Mouse (Mus musculus) hindbrain, embryonic 16.5 days (tissue): Measurements from ENCODE around the gene Auts2. TPM values are rescaled to one million over a fixed set of nuclear protein-coding genes. Genes with fewer than 3 reads are reported as not detected.

ENCODE experiments used
- ATAC-seq: fragments of 200-750 bp; cut with Nextera tagmentation; 2 replicates; pipeline ENCODE4 v1.8.0; 2017; ENCODE audit warnings: moderate TSS enrichment, moderate library complexity
- H3K27ac ChIP-seq: fragments of 300-500 bp; sonication (generic); 2 replicates; pipeline ENCODE4 v1.5.1; 2014; ENCODE audit warnings: low read depth, mild to moderate bottlenecking, control low read depth, low read length, moderate library complexity
- H3K27me3 ChIP-seq: fragments of 300-500 bp; sonication (generic); replicated peaks from 2 replicates; pipeline ENCODE4 v1.6.1; 2014; ENCODE audit warnings: low read length; ENCODE audit not compliant: control insufficient read depth, insufficient read depth
- H3K36me3 ChIP-seq: fragments of 300-500 bp; sonication (generic); 2 replicates; pipeline ENCODE4 v1.6.1; 2014; ENCODE audit warnings: mild to moderate bottlenecking, low read length, moderate library complexity, mixed read lengths; ENCODE audit not compliant: control insufficient read depth, insufficient read depth
- H3K4me1 ChIP-seq: fragments of 300-500 bp; sonication (generic); 2 replicates; pipeline ENCODE4 v1.6.1; 2014; ENCODE audit warnings: low read depth, low read length; ENCODE audit not compliant: control insufficient read depth, insufficient read depth
- H3K4me2 ChIP-seq: fragments of 300-500 bp; sonication (generic); 2 replicates; pipeline ENCODE4 v1.6.1; 2014; ENCODE audit warnings: mild to moderate bottlenecking, low read length, control low read depth, moderate library complexity
- H3K4me3 ChIP-seq: fragments of 300-500 bp; sonication (generic); 2 replicates; pipeline ENCODE4 v1.5.1; 2014; ENCODE audit warnings: mild to moderate bottlenecking, low read length, control low read depth, moderate library complexity
- H3K9ac ChIP-seq: fragments of 300-500 bp; sonication (generic); 2 replicates; pipeline ENCODE4 v1.6.1; 2014; ENCODE audit warnings: low read depth, mild to moderate bottlenecking, control low read depth, low read length, moderate library complexity
- H3K9me3 ChIP-seq: fragments of 300-500 bp; sonication (generic); 2 replicates; pipeline ENCODE4 v1.6.1; 2014; ENCODE audit warnings: mild to moderate bottlenecking, low read length, moderate library complexity; ENCODE audit not compliant: control insufficient read depth
- WGBS: fragments of 180-500 bp; shearing (Covaris S2); extraction: QIAGEN DNeasy Blood & Tissue Kit; methylation state at CpG from one replicate; pipeline ENCODE4 v1.1.7; 2014; 5-methylcytosine and 5-hydroxymethylcytosine counted together
- polyA plus RNA-seq: library from polyadenylated mRNA; unstranded; fragments of >200 nt; fragmentation: Nextera tagmentation; extraction: Ambion mirVana; gene quantifications from 2 replicates; pipeline ENCODE4 v1.2.1, GENCODE M21; 2015

The Auts2 gene
- polyA plus RNA-seq, 1 experiment from 2014 or later: 43.2 TPM

DNA sequence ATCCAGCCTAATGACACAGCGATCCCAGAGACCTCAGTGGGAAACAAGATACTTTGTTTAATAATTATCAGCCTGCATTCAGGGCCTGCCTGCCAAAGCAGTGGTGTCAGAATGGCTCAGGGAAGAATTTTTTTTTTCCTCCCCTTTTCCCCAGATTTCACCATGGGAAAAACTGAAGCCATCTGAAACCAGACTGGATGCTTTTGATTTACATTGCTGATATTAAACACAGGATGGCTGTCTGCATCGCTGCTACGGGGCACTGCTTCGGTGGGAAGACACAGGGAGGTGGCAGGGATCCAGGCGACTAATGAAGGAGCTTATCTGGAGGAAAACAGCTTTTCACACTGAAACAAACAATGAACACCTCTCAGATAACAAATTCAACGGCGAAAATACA is 912.6 kb downstream of the Auts2 start:
- no peaks in the 10 kb centered on the region for H3K9me3 ChIP-seq
- no peaks in the 10 kb centered on the region for H3K36me3 ChIP-seq
- H3K4me1 ChIP-seq: peaks cover 20% of the 10 kb centered on the region
- 0 out of 2 replicates have a peak, but pooled peaks have one; percentile 27 for ATAC-seq
- H3K27ac ChIP-seq: peak overlapping the region; percentile 64
- no peak overlapping the region for H3K4me3 ChIP-seq
- H3K9ac ChIP-seq: peak overlapping the region; percentile 31
- peak overlapping the region; percentile 17; the same call in 1 of the 2 replicates for H3K4me2 ChIP-seq
- no peaks in the 10 kb centered on the region for H3K27me3 ChIP-seq
- WGBS: 11% methylated on average over 7 of the region's 7 CpGs

DNA sequence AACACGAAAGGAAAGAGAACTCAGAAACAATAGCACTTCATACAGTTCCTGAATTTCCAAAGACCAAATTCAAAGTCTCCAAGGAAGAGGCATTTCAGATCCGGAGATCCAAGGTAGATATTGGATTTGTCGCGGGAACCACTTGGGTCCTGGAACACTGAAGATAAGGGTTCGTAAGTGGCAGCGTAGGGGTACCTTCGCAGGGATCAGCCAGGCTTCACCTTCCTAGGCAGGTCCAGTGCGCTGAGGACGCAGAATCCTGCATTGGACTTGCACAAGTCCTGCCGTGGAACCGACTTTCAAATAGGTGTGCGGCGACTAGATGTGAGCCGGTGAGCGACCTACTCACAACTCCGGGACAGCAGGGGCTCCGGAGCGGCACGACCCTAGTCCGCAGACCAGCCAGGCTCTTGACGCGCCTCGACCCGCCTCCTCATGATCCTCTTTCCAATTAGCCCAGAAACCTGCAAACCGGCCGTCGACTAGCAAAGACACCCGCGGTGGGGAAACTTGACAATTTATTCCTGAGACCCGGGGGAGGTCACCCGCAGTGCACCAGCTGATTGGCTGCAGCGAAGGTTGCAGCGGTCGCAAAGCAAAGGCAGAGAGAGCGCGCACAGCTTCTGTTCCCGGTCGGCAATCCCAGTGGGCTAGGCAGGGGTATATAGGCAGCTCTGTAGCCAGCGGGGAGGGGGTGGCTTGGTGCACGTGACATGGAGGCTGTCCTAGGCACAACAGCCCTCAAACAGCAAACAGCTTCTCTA is 926.8 kb downstream of the Auts2 start:
- Histone ChIP-seq H3K27me3 (no peaks in the 10 kb centered on the region), H3K9ac (peak overlapping the region; percentile 51), H3K4me3 (peak overlapping the region; percentile 40), H3K4me1 (peaks cover 13% of the 10 kb centered on the region), H3K36me3 (no peaks in the 10 kb centered on the region), H3K27ac (peak overlapping the region; percentile 45; the same call in 1 of the 2 replicates), H3K9me3 (no peaks in the 10 kb centered on the region), H3K4me2 (peak overlapping the region; percentile 72)
- peak; percentile 72 for ATAC-seq
- WGBS: under 1% methylated on average over 40 of the region's 40 CpGs

DNA sequence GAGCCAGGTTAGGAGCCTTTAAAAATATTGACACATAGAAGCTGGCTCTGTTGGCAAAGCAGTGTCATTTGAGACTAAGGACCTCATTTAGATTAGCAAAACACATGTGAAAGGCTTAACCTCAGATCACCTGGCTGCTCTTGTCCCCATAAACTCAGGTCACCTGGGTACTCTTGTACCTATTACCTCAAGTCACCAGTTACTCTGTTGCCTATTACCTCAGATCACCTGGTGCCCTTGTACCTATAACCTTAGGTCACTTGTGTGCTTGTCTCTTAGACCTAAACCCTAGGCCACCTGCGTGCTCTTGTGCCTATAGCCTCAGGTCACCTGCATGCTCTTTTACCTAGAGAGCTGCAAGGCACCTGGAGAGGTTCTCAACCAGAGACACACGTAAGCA is 928.9 kb downstream of the Auts2 start:
- Histone ChIP-seq H3K27me3 (no peaks in the 10 kb centered on the region; the same call in 1 of the 2 replicates), H3K36me3 (no peaks in the 10 kb centered on the region), H3K9me3 (no peaks in the 10 kb centered on the region), H3K4me2 (peak overlapping the region; percentile 20), H3K4me1 (peaks cover 13% of the 10 kb centered on the region), H3K27ac (no peak overlapping the region), H3K9ac (no peak overlapping the region), H3K4me3 (peak overlapping the region; percentile 32)
- no peak for ATAC-seq
- 95% methylated on average over 2 of the region's 2 CpGs for WGBS

DNA sequence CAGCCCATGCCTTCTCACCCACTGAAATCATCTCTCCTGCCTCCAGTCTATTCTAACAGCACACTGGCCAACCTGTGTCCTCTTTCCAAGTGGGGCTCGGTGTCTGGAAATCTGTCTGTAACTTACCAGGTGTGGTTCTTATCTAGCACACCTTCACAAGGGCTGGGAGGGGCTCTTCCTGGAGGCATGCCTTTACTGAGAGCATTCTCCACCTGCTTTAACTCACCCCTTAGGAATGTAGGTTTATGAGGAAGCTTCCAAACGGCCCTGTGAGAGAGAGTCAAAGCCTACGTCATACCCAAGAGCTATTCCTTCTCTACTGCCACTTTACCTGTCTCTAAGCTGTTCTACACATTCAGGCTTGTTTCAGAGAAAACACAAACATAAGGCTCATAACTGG is 929.8 kb downstream of the Auts2 start:
- ATAC-seq: no peak
- H3K9ac ChIP-seq: no peak overlapping the region
- no peaks in the 10 kb centered on the region for H3K36me3 ChIP-seq
- no peaks in the 10 kb centered on the region for H3K9me3 ChIP-seq
- 79% methylated on average over 3 of the region's 3 CpGs for WGBS
- no peak overlapping the region for H3K27ac ChIP-seq
- peak overlapping the region; percentile 27 for H3K4me2 ChIP-seq
- H3K4me1 ChIP-seq: peaks cover 13% of the 10 kb centered on the region
- H3K27me3 ChIP-seq: no peaks in the 10 kb centered on the region; the same call in 1 of the 2 replicates
- H3K4me3 ChIP-seq: peak overlapping the region; percentile 32

DNA sequence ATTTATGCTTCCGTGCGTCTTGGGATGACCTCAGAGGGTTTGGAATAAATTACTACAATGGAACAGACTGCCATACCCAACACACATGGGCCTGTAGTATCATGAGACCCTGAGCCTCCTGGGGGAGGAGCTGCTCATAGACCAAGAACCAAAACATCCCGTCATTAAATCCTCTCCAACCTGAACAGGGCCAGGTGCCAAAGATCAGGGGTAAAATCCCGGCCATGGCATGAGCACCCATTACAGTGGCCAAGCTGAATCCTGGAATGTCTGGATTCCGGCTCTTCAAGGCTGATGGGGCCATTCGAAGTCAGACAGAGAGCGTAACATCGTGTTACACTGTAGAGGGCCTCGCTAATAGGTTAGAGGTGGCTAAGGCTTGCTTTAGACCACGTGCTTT is 932.4 kb downstream of the Auts2 start:
- Histone ChIP-seq H3K9me3 (no peaks in the 10 kb centered on the region), H3K36me3 (no peaks in the 10 kb centered on the region), H3K4me2 (peak overlapping the region; percentile 27), H3K9ac (no peak overlapping the region), H3K4me3 (no peak overlapping the region), H3K27me3 (no peaks in the 10 kb centered on the region; the same call in 1 of the 2 replicates), H3K4me1 (peaks cover 3% of the 10 kb centered on the region; the same call in 1 of the 2 replicates), H3K27ac (no peak overlapping the region)
- no peak for ATAC-seq
- 69% methylated on average over 10 of the region's 10 CpGs for WGBS

DNA sequence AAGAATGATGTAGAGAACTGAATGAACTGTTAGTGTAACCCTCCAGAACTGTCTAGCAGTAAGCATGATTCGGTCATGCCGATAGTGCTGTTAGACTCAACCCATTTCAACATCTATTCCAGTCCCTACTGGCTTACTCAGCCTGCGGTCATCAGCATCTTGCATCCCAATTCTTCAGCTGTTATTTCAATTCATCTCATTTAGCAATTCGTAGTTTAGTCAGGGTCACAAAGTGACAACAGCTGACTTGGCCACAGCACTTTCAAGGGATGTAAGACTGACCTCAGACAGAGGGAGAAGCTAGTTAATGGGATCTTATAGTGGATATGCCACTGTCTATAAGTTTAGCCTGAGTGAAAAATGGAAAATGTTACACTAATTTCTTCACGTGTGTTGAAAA is 936.4 kb downstream of the Auts2 start:
- no peaks in the 10 kb centered on the region; the same call in 1 of the 2 replicates for H3K27me3 ChIP-seq
- no peaks in the 10 kb centered on the region for H3K9me3 ChIP-seq
- H3K9ac ChIP-seq: no peak overlapping the region
- no peak overlapping the region for H3K4me2 ChIP-seq
- peaks cover 14% of the 10 kb centered on the region for H3K4me1 ChIP-seq
- no peak overlapping the region for H3K4me3 ChIP-seq
- no peak overlapping the region for H3K27ac ChIP-seq
- no peak for ATAC-seq
- H3K36me3 ChIP-seq: no peaks in the 10 kb centered on the region
- WGBS: 93% methylated on average over 5 of the region's 5 CpGs

DNA sequence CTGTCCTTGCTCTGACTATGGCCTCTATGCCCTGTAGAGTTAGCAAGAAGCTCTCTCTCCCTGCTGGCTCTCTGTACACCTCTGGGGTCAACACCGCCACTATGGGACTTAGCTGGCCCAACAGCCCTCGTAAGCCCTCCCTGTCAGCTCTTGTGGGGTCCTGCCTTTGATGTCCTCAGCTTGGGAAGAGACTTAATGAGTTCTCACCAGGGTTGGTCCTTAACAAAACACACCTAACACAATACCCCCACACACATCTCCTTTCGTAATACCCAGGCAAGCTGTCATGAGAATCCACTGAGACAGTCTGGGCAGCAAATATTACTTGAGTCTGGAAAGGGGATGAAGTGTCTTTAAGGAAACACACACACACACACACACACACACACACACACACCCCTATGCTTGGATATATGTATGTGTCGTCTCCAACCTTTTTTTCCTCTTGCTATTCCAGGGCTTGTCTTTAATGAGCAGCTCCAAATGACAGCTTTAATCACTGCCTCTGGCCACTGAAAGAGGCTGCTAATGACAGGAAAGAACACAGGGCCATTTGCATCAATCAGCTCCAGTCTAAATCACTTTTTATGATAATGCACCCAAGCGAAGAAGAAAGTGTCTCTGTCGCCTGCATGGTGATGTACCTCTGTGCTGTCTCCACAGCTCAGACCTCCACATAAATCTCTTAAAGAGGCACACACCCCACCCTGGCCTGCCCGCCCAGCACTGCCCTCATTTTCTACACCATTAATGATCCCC is 941.0 kb downstream of the Auts2 start:
- Histone ChIP-seq H3K27me3 (no peaks in the 10 kb centered on the region), H3K4me3 (no peak overlapping the region), H3K4me1 (peaks cover 37% of the 10 kb centered on the region), H3K9me3 (no peaks in the 10 kb centered on the region), H3K4me2 (no peak overlapping the region), H3K36me3 (no peaks in the 10 kb centered on the region), H3K27ac (peak overlapping the region; percentile 46; the same call in 1 of the 2 replicates), H3K9ac (no peak overlapping the region)
- no peak; the same call in 1 of the 2 replicates for ATAC-seq
- 30% methylated on average over 7 of the region's 7 CpGs for WGBS

DNA sequence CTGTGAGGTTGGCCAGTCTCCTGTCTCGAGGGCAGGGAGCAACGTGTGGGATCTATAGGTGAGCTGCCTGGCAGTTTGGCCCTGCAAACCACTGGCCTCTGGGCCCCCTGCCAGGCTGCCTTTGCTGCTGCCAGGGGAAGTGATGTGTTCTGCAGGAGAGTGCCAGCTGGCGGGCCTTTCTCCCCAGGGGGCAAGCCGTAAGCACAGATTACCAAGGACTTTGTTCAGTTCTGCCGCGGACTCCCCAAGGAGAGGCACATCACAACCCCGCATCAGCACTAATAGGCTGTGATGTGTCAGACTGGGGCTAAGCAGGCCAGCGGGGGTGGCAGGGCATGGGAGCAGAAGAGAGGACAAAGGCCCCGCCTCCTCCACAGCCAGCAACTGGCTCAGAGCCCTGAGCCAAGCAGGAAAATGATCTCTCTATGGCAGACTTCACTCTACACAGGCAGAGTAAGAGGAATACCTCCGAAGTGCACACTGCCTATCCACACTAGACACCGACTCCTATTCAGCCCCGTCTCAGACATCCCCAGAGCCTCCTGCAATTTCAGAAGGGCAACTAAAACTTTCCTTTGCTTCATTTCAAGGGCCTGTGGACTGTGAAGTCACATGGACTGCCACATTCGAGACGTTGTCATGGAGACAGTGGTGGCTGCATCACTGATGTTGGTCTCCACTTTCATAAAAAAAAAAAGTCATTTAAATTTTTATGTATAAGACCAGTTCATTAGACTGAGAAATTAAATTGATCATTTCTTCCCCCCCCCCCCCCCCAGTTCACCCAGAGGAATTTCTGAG is 942.6 kb downstream of the Auts2 start:
- peak overlapping the region; percentile 17; the same call in 1 of the 2 replicates for H3K9ac ChIP-seq

More for the DNA sequence above, 942.6 kb downstream of the Auts2 start:
- H3K4me3 ChIP-seq: no peak overlapping the region
- H3K9me3 ChIP-seq: no peaks in the 10 kb centered on the region
- peak; percentile 89 for ATAC-seq
- 3% methylated on average over 14 of the region's 14 CpGs for WGBS
- peak overlapping the region; percentile 23 for H3K4me2 ChIP-seq
- H3K27me3 ChIP-seq: no peaks in the 10 kb centered on the region
- H3K4me1 ChIP-seq: peaks cover 51% of the 10 kb centered on the region
- no peaks in the 10 kb centered on the region for H3K36me3 ChIP-seq
- H3K27ac ChIP-seq: peak overlapping the region; percentile 70
